Mouse (Mus musculus) midbrain, embryonic 14.5 days (tissue): ENCODE measurements around the gene Rbm7. TPM values are rescaled to one million over a fixed set of nuclear protein-coding genes. Genes with fewer than 3 reads are reported as not detected.

ENCODE experiments used
- ATAC-seq: fragments of 200-750 bp; cut with Nextera tagmentation; 2 replicates; pipeline ENCODE4 v1.8.0; 2017; ENCODE audit warnings: moderate number of reproducible peaks, moderate library complexity; ENCODE audit not compliant: low FRiP score, low TSS enrichment
- DNase-seq: peaks from one replicate; pipeline ENCODE4 v3.0.0-alpha.2; 2015
- H3K27ac ChIP-seq: fragments of 300-500 bp; sonication (generic); replicated peaks from 2 replicates; pipeline ENCODE4 v1.5.1; 2014; ENCODE audit warnings: mild to moderate bottlenecking, low read depth, low read length, moderate library complexity
- H3K27me3 ChIP-seq: fragments of 300-500 bp; sonication (generic); 2 replicates; pipeline ENCODE4 v1.6.1; 2014; ENCODE audit warnings: low read length, control low read depth, mixed read lengths; ENCODE audit not compliant: control insufficient read depth, insufficient read depth
- H3K36me3 ChIP-seq: fragments of 300-500 bp; sonication (generic); 2 replicates; pipeline ENCODE4 v1.6.1; 2014; ENCODE audit warnings: low read length, control low read depth; ENCODE audit not compliant: control insufficient read depth, insufficient read depth
- H3K4me1 ChIP-seq: fragments of 300-500 bp; sonication (generic); 2 replicates; pipeline ENCODE4 v1.6.1; 2014; ENCODE audit warnings: mild to moderate bottlenecking, antibody characterized with exemption, low read length, control low read depth; ENCODE audit not compliant: control insufficient read depth, insufficient read depth
- H3K4me2 ChIP-seq: fragments of 300-500 bp; sonication (generic); 2 replicates; pipeline ENCODE4 v1.6.1; 2014; ENCODE audit warnings: mild to moderate bottlenecking, low read length, moderate library complexity
- H3K4me3 ChIP-seq: fragments of 300-500 bp; sonication (generic); replicated peaks from 2 replicates; pipeline ENCODE4 v1.5.1; 2014; ENCODE audit warnings: low read depth, low read length
- H3K9ac ChIP-seq: fragments of 300-500 bp; sonication (generic); replicated peaks from 2 replicates; pipeline ENCODE4 v1.6.1; 2014; ENCODE audit warnings: mild to moderate bottlenecking, low read length, moderate library complexity
- H3K9me3 ChIP-seq: fragments of 300-500 bp; sonication (generic); 2 replicates; pipeline ENCODE4 v1.6.1; 2016; ENCODE audit warnings: low read length, control low read depth, mixed read lengths; ENCODE audit not compliant: control insufficient read depth
- WGBS: fragments of 180-500 bp; shearing (Covaris S2); extraction: QIAGEN DNeasy Blood & Tissue Kit; methylation state at CpG from one replicate; pipeline ENCODE4 v1.1.7; 2014; 5-methylcytosine and 5-hydroxymethylcytosine counted together
- polyA plus RNA-seq: library from polyadenylated mRNA; unstranded; fragments of >200 nt; fragmentation: Nextera tagmentation; extraction: Ambion mirVana; gene quantifications from 2 replicates; pipeline ENCODE4 v1.2.1, GENCODE M21; 2014

Rbm7 gene
- polyA plus RNA-seq, 1 experiment from 2014 or later = 90.7 TPM

DNA sequence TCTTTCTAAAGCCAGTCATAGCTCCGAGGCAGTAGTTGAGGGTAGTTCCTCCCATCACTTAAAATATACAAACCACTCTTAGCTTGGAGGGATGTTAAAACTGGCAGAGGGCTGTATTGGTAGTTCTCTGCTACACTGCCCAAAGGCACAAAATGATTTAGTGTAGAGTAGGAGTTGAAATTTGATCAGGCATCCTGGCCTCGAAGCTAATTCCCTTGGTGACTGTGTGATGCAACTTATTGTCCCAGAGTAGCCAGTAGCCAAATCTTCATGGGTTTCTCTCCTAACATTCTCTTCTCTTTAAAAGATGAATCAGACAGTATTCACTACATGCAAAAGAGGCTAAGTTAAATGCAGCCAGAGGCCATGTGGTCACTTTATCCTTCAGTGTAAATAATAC is 7.9 kb upstream of the Rbm7 start:
- H3K27me3 ChIP-seq = no peaks in the 10 kb centered on the region
- no peak overlapping the region for H3K4me2 ChIP-seq
- H3K9me3 ChIP-seq = no peaks in the 10 kb centered on the region
- no peaks in the 10 kb centered on the region for H3K36me3 ChIP-seq
- DNase-seq (no peak), ATAC-seq (no peak)
- WGBS = 80% methylated on average over 2 of the region's 2 CpGs
- no peak overlapping the region for H3K27ac ChIP-seq
- no peak overlapping the region for H3K9ac ChIP-seq
- H3K4me1 ChIP-seq = no peaks in the 10 kb centered on the region
- H3K4me3 ChIP-seq = no peak overlapping the region

DNA sequence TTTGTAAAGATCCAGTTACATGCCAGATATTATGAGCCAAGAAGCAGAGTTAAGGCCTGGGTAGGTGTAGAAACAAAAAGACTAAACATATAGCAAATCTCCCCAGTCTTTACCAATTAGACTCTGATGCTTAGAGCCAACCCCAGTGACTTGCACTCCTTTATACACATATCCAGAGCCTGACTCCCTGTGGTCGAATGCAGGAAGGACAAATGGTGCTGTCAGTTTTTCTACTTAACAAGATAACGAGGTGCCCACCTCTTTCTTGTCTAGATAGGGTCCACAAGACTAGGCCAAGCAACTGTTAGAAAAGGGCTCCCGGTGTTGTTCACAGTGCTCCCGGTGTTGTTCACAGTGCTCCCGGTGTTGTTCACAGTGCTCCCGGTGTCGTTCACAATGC is 6.1 kb upstream of the Rbm7 start:
- H3K27ac ChIP-seq = no peak overlapping the region
- H3K4me1 ChIP-seq = peaks cover 2% of the 10 kb centered on the region
- H3K4me3 ChIP-seq = no peak overlapping the region
- H3K36me3 ChIP-seq = no peaks in the 10 kb centered on the region
- DNase-seq (no peak), ATAC-seq (no peak)
- WGBS = 81% methylated on average over 7 of the region's 7 CpGs
- H3K4me2 ChIP-seq = no peak overlapping the region
- H3K27me3 ChIP-seq = no peaks in the 10 kb centered on the region
- no peaks in the 10 kb centered on the region for H3K9me3 ChIP-seq
- H3K9ac ChIP-seq = no peak overlapping the region

DNA sequence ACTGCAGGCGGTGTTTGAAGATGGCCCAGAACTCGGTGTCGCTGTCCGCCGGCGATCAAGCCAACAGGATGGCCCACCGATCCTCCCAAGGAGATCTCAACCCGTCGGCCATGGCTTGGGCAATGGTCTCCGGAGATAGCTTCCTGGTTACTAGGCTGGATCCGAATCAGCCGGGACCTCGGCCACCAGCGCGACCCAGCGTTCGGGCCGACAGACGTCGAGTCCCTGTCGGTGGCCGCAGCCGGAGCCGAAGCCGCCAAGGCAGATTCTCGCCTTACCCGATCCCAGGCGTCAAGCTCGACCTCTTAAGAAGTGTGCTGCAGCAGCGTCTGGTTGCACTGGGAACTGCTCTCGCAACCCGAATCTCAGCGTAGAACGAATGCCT is 441 bp upstream of the Rbm7 start:
- 2% methylated on average over 34 of the region's 34 CpGs for WGBS
- Histone ChIP-seq H3K9me3 (no peaks in the 10 kb centered on the region), H3K27me3 (no peaks in the 10 kb centered on the region), H3K4me3 (peak overlapping the region; percentile 91), H3K9ac (peak overlapping the region; percentile 93), H3K27ac (peak overlapping the region; percentile 95), H3K4me1 (peaks cover 19% of the 10 kb centered on the region), H3K36me3 (peaks cover 30% of the 10 kb centered on the region), H3K4me2 (peak overlapping the region; percentile 85)
- peak; percentile 73 for ATAC-seq
- DNase-seq = no peak

DNA sequence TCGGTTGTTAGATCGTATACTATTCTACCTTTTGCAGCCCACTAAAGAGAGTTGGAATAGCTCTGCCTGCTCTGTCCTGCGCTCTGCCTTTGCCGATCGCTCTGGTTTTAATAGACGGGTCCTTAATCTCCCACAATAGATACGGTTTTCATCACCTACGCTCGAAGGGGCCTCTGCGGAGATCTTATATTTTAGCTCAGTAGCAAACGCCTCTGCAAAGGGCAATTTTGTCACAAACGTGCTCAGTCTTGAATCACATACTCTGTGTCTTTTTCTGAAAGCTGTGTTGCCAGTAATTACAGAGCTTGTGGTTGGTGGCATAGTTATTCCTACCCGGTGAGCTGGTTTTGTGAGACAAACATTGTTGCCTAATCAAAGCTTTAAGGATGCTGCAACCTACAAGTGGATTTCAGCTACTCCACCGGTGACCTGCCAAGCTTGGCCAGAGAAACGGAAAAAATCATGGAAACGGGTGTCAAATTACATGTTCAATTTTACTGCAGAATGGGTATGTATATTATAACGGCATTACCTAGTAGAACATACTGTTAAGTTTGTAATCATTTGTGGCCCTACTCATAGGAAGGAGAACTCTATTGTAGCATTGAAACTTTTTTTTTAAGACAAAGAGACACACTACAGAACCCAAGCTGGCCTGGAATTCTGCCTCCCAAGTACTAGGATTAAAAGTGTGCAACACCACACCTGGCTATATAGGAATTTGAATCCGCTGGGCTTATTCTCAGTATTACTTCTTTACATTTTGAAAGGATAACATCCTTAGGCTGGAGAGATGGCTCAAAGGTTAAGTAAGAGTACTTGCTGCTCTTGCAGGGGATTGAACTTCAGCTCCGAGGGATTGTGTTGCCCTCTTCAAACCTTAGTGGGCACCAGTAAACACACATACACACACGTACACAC is 13.6 kb downstream of the Rbm7 start:
- 36% methylated on average over 20 of the region's 20 CpGs for WGBS
- no peak overlapping the region; the same call in 1 of the 2 replicates for H3K9ac ChIP-seq
- peaks cover 10% of the 10 kb centered on the region; the same call in 1 of the 2 replicates for H3K27me3 ChIP-seq
- DNase-seq (no peak), ATAC-seq (no peak)
- H3K27ac ChIP-seq = no peak overlapping the region
- H3K9me3 ChIP-seq = no peaks in the 10 kb centered on the region
- peaks cover 4% of the 10 kb centered on the region; the same call in 1 of the 2 replicates for H3K36me3 ChIP-seq
- H3K4me2 ChIP-seq = peak overlapping the region; percentile 79
- peaks cover 9% of the 10 kb centered on the region; the same call in 1 of the 2 replicates for H3K4me1 ChIP-seq
- H3K4me3 ChIP-seq = peak overlapping the region; percentile 85

DNA sequence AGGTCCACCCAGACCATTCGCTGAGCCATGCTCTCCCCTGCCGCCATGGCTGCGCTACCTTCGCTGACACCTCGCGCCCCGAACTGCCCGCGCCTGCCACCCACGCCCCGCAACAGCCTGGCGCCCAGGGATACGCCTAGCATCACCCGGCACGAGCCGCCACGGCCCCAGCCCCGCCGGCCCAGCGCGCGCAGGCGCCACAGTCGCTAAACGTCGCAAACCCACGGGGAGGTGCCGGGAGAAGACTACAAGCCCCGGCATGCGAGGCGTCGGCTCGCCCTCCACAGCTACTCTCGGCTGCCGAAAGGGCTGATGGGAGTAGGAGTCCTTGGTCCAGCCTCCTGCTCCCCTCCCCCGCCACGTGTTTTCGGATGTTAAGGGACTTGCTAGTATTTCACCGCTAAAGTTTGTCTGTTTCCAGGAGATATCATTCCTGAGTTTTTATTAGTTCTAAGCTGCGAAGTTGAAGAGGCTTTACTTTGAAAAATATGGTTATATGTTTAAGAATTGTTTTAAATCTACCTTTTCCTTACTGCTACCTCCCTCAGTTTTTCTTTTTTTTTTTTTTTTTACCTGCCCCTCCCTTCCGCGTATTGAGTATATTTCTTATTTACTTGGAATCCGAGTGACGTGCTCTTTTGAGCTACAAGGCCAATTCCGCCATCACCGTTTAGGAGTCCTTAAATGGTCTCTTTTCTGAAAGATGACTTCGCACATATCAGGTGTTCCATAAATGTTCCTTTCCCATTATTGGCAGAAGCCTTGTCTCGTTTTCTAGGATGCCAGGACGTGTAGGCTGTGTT is 14.5 kb downstream of the Rbm7 start, which contains the start of gene Rexo2:
TSS of gene Rexo2 (minus strand) at position 213 of the 803 bp plus-strand sequence.
- Histone ChIP-seq H3K9me3 (no peaks in the 10 kb centered on the region), H3K27me3 (peaks cover 10% of the 10 kb centered on the region; the same call in 1 of the 2 replicates), H3K4me3 (peak within 1 kb of the TSS; percentile 85), H3K36me3 (peaks cover 4% of the 10 kb centered on the region; the same call in 1 of the 2 replicates), H3K4me2 (peak within 1 kb of the TSS; percentile 79), H3K27ac (no peak within 1 kb of the TSS), H3K9ac (peak within 1 kb of the TSS; percentile 69), H3K4me1 (peaks cover 9% of the 10 kb centered on the region; the same call in 1 of the 2 replicates)
- peak; percentile 97 for DNase-seq
- 2% methylated on average over 49 of the region's 49 CpGs for WGBS
- peak; percentile 99 for ATAC-seq

DNA sequence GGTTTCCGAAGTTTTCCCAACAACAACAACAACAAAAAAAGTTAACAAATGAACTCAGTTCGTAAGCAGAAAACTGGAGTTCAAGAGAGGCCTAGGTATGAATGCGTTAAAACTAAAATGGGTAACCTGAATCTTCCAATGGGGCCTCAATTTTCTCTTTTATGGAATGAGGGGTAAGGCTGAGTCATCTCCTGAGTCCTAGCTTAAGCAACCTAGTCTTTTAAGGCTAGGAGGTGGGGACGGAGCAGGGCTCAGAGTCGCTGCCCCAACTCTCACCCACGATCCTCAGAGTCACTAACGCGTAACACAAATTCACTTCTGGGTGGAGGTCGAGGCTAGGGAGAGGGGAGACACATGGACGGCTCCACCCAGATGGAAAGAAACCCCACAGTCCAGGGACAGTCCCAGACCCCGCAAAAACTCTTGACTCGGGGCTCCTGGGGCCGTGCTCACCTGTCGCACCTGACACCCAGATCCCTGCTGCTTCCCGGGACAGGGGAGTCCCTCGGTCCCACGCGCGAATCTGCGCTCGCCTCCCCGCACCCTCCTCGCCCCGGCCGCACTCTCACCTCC is 15.2 kb downstream of the Rbm7 start:
- no peak for DNase-seq
- Histone ChIP-seq H3K27me3 (peaks cover 10% of the 10 kb centered on the region; the same call in 1 of the 2 replicates), H3K36me3 (peaks cover 7% of the 10 kb centered on the region; the same call in 1 of the 2 replicates), H3K4me2 (peak overlapping the region; percentile 79), H3K9me3 (no peaks in the 10 kb centered on the region), H3K27ac (no peak overlapping the region), H3K9ac (peak overlapping the region; percentile 69), H3K4me1 (peaks cover 9% of the 10 kb centered on the region; the same call in 1 of the 2 replicates), H3K4me3 (peak overlapping the region; percentile 85)
- 6% methylated on average over 25 of the region's 25 CpGs for WGBS
- peak; percentile 50; the same call in 1 of the 2 replicates for ATAC-seq

DNA sequence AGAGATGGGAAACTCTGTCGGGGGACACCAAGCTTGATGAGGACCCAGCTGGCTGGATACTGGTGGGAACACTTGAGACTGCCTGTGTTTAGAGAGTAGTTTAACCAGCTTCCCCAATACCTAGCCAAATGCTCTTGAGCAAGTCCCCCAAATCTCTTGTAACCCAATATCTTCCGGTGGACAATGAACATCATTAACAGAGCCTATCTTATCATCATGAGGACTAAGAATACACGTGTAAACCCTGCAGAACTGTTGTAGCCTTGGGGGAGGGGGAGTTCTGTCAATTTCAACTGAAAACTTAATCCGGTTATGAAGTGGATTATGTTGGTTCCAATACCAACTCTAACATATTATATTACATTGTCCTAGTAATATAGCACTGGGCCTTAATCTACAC is 16.3 kb downstream of the Rbm7 start:
- H3K27ac ChIP-seq = no peak overlapping the region
- 95% methylated on average over 4 of the region's 4 CpGs for WGBS

More for the DNA sequence above, 16.3 kb downstream of the Rbm7 start:
- Histone ChIP-seq H3K27me3 (peaks cover 10% of the 10 kb centered on the region; the same call in 1 of the 2 replicates), H3K4me3 (no peak overlapping the region), H3K9me3 (no peaks in the 10 kb centered on the region), H3K4me1 (peaks cover 9% of the 10 kb centered on the region; the same call in 1 of the 2 replicates), H3K36me3 (peaks cover 9% of the 10 kb centered on the region; the same call in 1 of the 2 replicates), H3K9ac (no peak overlapping the region), H3K4me2 (no peak overlapping the region)
- ATAC-seq (no peak), DNase-seq (no peak)
